Mouse (Mus musculus) spleen, adult 12 weeks (tissue): Measurements from ENCODE around the gene Vps18.

Source experiments
- DNase-seq: peaks from one replicate; pipeline ENCODE4 v3.0.0; 2022; ENCODE audit warnings: low spot score

Vps18 gene

DNA sequence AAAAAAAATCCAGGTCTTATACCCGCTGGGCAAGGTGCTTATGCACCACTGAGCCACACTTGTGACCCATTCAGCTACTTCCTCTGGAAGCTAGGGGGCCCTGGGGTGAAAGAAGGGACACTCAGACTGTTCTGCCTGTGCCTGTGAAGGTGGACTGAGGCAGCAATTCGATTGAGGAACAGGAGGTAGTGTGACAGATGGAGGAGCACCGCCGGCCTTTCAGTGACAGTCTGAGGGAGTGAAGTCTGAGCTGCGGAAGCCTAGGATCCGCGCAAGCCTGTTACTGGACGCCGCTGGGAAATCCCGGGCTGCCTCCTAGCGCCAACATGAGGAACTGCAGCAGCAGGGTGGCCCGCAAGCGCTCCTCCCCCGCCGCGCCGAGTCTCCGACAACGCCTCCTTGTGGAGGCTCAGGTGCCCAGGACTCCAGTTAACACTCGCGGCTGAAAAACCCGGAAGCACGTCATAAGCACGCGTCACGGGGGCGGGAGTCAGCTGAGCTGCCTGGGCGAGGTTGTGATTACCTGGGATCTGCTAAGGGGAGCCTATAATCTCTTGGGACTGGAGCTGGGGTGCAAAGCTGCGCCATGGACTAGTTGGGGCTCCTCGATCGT, at the start of gene Vps18:
Gene Vps18, plus strand, starts transcription at position 471 of the 613 bp plus-strand sequence.
- DNase-seq, result peak; percentile 96

DNA sequence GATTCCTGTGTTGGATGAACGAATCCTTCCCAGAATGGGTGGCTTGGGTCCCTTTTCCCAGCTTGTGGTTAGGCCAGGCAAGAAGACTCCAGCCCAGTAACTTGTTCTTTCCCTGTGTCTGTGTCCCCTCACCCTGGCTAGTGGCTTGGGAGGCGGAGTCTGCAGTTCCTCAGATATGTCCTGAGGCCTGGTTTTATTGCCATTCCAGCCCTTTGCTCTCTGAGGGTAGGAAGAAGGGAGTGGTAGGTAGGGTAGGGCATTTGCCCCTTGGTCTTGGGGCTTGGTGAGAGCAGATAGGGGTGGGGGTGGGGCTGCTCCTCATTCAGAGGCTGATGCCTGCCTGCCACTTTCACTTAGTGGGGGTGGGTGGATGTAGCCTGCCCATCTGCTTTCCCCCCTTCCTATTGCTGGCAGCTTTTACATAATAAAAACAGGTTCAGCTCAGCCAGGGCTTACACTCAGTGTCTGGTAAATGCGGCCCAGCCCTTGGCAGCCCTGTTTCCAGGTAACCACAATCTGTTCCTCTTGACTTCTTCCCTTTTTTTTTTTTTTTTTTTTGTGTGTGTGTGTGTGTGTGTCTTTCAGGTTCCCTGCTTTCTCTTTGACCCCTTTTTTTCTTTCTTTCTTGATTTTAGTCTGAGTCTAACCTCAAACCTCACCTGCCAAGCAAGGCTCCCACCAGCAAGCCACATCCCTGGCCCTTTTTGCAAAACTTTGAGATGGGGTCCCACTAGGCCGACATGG, 48.3 kb upstream of the Vps18 start:
- no peak for DNase-seq

DNA sequence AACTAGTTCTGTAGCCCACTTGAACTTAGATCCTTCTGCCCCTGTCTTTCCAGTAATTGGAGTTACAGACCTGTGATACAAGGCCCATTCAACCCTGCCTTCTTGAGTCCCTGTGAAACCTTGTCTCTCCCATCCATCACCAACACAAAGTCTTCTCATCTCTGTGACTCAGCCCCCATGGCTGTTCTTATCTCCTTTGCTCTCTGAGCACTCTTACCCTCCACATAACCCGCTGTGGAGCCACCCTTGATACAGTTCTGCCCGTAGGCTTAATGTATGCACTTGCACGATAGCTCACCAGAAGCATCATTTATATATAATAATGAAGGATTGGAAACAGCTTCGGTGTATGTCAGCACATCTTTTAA, 47.7 kb upstream of the Vps18 start:
- no peak for DNase-seq

DNA sequence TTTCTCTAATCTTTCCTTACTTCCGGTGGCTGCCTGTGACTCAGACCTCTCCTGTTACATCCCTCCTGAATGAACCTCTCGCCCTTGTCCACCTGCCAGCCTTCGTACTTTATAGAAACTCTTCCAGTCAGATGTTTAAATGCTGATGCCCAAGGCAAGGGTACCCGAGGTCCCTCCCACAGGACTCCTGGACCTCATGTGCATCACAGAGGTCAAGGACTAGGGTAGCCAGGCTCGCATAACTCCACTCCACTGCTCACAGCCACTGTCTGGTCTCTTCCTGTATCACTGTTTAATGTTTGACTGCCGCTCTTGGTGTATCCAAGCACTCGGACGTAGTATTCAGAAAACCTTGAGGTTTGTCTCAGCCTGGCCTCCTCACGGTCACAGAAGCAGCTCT, 46.0 kb upstream of the Vps18 start:
- no peak for DNase-seq

DNA sequence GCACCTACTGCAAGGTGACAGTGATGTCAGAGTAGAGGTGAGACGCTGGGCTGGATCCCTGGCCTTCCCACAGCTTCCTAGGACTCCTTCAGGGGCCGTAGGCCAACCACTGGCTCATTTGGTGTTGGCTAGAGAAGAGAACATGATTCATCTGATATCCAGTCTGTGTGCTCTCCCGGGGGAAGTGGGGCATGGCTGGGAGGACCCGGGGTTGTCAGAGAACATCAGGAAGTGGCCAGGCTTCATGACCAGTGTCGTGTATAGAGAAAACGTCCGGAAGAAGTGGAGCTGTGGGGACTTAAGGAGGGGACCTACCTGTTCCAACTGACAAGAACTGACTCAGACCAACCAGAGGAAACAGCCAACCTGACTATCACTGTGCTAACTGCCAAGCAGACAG, 43.3 kb upstream of the Vps18 start:
- no peak for DNase-seq

DNA sequence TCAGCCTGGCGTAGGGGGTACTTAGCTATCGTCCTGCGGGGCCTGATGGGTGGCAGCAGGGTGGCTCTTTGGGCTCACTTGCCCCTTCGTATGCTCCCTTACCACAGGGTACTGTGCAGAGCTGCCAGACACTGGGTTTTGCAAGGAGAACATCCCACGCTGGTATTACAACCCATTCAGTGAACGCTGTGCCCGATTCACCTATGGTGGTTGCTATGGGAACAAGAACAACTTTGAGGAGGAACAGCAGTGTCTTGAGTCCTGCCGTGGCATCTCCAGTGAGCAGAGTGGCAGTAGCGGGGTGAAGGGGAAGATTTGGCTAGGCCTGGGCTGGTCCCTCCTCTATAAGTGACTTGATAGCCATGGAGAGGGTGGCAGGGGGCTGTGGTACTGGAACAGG, 40.6 kb upstream of the Vps18 start:
- no peak for DNase-seq

DNA sequence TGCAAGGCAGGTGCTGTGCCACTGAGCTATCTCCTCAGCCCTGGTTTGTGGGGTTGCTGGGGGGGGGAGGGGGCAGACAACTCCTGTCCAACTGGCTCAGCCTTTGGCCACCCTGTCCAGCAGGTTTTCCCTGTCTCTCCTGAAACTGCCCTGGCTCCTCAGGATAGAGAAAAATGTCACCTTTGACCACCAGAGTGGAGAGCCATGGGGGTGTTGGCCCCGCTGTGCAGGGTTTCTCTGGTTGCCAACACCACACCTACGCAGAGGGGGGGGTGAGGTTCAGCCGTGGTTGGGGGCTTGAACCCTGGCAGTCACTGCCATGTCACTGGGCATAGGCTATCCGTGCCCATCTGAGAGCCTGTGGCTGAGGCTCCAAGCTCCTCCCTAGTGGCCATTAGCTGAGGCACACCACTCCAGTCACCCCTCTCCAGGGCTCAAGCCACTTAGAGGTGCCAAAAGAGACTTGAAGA, 38.9 kb upstream of the Vps18 start:
- no peak for DNase-seq

DNA sequence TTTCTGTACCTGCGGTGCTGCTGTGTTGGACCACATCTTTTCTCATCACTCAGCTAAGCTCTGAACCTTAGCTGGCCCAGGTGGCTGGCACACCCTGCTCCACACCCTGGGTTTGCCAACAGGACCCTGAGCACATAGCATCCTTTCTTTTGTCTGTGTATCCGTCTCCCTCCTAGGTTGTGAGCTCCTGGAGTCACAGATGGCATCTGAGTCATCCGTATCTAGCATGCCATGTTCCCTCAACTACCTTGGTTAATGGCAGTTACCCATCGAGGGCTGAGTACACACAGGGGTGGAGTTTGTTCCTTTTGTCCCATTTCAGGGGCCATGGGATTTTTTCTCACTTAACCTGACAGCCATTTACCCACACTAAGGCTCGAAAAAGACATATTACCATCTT, 38.2 kb upstream of the Vps18 start:
- DNase-seq, result no peak

DNA sequence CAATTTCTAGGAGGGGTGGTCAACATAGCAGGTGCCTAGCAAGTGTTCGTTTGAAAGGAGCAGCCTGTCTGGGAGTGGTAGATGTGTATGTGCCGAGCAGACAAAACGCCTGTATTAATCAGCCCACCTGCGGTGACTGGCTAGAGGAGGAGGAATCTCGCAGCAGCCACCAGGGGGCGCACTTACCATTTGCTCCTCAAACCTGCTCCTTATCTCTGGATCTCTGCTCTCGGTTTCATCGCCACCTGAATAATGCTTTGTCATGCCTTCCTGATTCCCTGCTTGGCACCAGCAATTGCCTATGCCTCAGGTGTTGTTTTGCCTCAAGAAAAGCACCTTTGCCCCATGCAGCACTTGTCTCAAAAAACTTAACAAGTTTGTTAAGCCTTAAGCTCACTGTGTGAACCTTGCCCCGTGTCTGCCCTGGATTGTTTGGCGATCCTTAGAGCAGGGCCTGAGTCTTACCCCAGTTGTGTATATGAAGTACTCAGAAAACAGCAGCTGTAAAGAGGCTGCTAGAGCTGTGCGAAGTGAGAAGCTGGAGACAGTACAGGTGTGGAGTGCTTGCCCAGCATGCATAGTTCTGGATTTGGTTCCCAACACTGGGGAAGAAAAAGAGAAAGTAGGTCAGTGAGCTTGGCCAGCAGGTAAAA, 37.6 kb upstream of the Vps18 start:
- peak; percentile 76 for DNase-seq

DNA sequence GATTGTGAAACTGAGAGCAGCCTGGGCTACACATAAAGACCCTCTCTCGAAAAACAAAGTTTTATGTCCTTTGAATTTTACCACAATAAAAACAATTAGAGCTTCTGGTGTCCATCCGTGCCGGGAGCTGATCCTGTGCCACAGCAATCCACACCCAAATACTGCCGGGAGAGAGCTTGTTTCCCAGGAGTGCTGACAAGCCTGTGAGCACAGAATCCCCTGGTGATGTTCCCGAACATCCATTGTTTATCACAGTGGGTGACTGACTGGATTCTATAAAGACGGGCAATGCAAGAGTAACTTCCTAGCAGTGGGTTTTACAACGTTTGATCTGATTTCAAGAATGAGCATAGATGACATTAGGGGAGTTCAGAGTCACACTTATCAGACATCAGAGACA, 33.6 kb upstream of the Vps18 start:
- DNase-seq, result no peak

DNA sequence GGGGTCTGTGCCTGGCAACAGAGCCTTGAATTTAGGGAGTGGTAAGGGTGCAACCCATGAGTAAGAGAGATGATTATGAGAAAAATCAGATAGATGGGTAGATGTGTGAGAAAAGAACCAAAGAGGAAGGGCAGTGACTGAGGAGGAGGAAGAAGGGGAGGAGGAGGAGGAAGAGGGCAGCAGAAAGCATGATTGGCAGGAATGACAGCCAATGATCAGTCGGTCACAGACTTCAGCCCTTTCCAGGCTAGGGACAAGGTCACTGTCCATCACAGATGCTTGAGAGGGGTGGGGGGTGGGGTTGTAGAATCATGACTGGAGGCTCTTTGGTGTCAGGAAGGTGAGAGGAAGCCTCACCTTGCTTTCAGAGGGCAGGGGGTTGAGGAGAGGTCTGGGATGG, 28.0 kb upstream of the Vps18 start:
- DNase-seq, result no peak

DNA sequence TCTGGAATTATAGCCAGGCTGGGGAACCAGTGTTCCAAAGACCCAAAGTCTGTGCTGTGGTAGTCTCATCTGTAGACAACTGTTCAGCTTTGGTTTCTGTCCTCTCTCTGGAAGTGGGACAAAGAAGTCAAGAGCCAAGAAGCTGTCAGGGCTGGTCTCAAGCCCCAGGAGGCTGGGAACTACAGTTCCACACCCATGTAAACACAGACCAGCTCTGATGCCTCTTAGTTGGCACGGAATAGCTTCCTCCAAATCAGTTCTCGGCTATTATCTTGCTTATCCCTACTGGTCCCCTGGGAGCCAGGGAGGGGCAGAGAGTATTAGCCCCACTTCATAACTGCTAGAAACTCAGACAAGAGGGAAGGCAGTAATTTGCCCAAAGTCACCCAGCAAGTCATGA, 27.2 kb upstream of the Vps18 start:
- DNase-seq, result no peak

DNA sequence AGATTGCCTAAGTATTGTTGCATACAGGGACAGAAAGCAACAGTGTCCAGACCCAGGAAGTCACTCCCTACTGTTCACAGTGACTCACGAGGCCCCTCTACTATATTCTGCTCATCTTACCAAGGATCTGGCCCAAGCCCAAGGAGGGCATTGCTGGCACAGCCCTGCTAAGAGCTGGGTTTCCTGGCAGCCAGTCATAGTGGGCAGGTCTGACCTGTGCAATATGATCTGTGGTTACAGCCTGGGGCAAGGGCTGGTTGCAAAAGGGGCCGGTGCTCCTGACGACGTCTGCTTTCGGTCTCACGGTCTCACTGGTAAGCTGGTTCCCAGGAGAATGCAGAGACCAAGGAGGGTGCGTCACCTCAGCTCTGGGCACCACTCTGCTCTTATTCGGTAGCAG, 25.6 kb upstream of the Vps18 start:
- DNase-seq, result no peak

DNA sequence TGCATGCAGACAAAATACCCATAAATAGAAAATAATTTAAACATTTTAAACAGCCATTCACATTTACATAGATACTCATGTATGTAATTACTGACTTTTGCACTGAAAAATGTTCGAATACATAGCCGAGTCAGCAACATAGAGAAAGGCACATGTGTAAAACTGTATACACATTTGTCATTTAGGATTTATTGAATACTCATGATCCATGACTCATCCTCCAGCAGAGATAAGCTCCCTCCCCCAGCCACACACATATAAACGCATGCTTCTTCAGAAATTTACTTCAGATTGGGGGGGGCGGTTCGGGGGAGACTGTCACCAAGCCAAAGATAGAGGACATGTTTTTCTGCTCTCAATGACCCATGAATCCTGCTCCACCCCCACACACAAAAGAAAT, 24.7 kb upstream of the Vps18 start:
- no peak for DNase-seq

DNA sequence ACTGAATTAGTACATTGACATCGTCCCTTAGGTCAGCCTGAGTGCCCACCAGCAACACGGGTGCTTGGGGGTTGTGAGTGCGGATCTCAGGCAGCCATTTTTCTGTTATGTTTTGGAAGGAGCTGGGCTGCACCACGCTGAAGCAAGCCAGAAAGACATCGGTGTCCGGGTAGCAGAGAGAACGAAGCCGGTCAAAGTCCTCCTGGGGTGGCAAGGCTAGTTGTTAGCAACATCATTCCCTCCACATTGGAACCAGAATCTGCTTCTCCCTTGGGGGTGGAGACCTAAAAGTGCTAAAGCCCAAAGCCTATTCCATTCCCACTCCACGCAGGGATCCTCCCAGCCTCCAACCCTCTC, 18.3 kb upstream of the Vps18 start:
- DNase-seq, result no peak

DNA sequence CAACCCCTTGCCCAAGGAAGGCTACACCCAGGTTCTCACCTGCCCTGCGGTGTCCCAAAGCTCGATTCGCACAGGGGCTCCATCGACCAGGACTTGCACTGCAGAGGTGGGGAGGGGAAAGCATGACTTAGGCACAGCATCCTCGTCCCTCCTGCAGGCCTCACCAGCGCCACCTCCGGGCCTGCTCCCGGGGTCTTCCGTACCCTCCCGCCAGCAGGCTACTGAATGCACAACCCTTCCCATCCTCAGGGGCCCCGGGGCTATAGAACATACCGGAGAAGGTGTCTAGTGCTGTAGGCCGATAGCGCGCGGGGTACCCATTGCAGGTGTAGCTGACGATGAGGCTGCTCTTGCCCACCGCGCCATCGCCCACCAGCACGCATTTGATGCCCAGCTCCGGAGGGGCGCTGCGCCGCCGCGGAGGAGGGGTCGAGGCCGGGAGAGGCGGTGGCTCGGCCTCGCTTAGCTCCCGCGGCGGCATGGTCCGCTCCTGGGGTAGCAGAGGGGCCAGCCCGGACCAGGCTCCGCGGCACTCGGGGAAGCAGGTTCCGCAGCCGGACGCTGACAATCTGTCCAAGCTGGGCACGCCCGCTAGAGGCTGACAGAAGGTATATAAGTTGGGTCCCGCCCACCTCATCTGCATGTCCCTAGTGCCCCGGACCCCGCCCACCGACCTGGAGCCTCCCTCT, 17.8 kb upstream of the Vps18 start, which contains the start of gene Rhov:
Gene Rhov, minus strand, starts transcription at position 630 of the 689 bp plus-strand sequence.
- no peak for DNase-seq

DNA sequence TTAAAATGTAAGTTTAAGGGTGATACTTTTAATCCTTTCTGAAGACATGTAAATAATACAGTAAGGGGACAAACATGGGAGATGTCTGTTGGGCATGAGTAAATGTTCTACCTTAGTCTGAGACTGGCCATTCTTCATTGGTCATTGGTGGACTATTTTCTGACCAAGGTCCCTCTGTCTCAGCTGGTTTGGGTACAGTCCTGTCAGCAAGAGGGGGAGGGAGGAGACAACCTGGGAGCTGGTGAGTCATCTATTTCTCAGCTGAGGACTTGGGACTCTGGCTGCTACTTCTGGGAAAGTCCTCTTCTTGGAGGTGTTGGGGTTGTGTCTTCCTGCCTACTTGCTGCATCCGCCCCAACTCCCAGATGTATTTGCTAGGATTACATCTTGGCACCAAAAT, 14.4 kb upstream of the Vps18 start:
- DNase-seq, result no peak

DNA sequence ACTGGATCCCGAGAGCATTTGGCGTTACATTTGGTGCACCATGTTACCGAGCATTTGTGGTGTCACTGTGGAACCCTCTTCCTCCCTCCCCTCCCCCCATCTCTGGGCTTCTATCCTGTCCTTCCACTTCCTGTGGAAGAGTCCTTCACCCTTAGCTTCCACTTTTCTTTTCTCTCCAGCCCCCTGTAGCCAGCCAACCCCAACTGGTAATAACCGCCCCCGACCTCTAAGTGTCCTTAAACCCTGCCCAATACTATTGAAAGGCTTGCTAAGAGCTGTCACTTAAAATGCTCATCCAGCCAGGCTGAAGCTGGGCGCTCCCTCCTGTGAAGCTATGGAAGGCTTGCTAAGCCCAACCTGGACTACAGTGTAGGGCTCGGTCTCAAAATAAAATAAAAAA, 11.6 kb upstream of the Vps18 start:
- DNase-seq, result no peak

DNA sequence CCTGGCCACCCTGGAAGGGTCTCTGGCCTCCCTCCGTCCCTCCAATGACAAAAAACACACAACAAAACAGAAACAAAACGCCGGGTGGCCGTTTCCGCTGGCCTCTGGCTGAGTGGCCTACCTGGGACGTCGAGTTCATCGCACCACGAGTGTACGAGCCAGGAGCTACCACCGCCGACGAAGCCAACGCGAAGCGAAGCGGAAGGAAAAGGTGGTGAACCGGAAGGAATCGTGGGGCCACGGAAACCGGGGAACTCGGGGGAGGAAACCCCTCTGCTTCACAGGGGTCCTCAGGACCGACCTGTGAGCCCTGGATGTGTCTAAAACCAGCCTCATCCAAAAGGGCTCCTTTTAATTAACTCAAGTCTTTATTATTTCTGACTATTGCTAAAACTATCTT, 10.7 kb upstream of the Vps18 start:
- DNase-seq, result no peak

DNA sequence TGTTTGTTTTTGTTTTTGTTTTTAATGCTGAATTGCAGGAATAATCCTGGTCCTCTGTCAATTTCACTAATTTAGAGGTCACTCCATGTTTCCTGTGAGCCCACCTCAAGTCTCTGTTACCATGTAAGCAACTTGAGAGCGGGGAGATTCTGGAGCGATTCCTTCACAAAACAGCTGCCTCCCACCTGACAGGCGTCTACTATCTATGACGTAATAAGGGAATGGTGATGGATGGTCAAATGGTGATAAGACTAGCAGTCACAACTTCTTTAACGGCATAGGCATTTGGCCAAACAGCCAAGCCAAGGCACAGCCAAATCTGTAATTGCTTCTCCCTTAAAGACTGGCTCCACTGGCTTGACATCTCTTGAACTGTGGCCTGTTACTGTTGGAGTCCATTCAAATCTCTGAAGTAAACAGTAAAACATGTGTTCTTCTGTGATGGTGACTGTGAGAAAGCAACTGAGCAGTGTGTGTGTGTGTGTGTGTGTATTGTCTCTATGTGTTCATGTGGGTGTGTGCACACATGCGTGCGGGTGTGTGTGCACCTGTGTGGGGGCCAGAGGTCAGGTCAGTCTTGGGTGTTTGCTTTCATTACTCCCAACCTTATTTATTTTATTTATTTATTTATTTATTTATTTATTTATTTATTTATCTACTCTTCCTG, 6.5 kb upstream of the Vps18 start:
- DNase-seq, result no peak

DNA sequence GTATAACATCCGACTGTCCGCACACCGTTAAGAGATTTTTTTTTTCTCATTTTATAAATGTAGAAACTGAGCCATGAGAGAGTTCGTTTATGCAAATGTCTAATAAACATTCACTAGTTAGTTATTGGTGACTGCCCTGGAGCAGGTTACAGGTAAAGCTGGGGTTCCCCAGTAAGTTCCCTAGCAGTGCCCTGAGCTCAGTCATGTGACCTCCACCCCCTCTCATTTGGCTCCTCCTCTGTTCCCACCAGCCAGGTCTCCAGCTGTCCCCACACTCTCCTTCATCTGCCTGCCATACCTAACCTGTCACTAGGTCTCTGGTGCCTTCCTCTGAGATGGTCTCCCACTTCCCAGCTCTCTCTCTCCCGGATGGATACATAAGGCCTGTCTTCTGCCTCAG, 1.2 kb upstream of the Vps18 start:
- no peak for DNase-seq

DNA sequence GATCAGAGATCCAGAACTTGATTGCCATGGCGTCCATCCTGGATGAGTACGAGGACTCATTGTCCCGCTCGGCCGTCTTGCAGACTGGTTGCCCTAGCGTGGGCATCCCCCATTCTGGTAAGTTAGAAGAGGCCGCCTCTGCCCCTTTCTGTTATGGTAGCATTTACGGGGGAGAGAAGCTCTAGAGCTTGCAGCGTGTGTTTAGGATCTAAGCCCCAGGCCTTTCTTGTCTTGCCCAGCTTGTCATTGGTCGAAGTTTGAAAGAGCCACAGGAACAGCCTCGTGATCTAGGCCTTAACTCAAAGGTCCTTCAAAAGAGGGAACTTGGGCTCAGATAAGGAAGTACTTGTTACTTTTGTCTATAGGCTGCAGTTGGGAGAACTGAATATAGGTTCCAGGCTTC, 475 bp downstream of the Vps18 start:
- DNase-seq, result peak; percentile 23
